Mouse (Mus musculus): ENCODE measurements around the gene Ndst2. TPM values are rescaled to one million over a fixed set of nuclear protein-coding genes. Genes with fewer than 3 reads are reported as not detected.

The Ndst2 gene
- 8.0 and 20.3 TPM in 2 replicates for total RNA-seq (2014; rRNA removed; ENCODE audit: low replicate concordance)
- 7.8 and 8.5 TPM in 2 replicates for polyA plus RNA-seq (2015; fragmentation: Nextera tagmentation; extraction: Ambion mirVana)

DNA sequence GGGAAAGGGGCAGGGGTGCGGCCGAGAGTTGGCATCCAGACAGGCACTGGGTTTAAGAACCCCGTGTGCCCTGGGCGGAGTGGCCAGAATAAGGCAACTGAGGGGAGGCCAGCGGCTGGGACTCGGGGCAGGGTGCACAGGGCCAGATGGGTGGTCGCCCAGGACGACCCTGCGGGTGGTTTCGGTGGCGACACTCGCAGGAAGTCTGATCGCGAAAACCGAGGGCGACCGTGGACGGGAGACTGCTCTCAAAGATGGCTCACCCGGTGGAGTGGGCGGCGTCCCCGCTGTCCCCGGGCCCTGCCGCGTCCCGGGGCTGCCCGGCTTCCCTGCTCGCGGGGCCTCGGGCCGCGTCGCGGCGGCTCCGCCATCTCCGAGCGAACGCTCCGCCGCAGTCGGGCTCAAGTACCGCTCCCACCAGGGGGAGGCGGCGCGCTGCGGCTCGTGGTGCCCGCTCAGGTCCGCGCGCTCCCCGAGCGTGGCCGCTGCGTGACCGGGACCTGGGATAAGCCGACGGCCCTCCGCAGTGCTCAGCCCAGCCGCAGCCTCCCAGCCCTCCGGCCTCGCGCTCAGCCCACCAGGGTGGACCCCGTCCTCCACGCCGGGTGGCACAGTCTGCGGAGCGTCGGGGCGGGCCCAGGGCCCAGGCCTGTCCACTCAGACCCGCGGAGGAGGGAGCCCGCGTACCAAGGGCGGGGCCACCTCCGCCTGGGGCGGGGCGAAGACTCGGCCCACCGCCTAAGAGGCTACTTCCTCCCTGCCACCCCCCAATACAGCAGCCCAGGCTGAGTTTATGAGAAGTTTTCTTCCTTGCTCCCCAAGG lies at the start of gene Ndst2:
Ndst2 (minus strand) TSS at position 611 of the 823 bp plus-strand sequence.
- Histone ChIP-seq H3K27ac (ENCODE audit: low read depth) (peak within 1 kb of the TSS; percentile 98), H3K4me1 (ENCODE audit: control insufficient read depth, insufficient read depth) (peaks cover 20% of the 10 kb centered on the region), H3K4me2 (ENCODE audit: low read depth, low read length) (peak within 1 kb of the TSS; percentile 97), H3K36me3 (replicated peaks; ENCODE audit: control insufficient read depth, insufficient read depth, low read length) (peaks cover 60% of the 10 kb centered on the region), H3K9ac (replicated peaks; ENCODE audit: low read depth, low read length) (peak within 1 kb of the TSS; percentile 96), H3K27me3 (ENCODE audit: control insufficient read depth, insufficient read depth, low read length) (no peaks in the 10 kb centered on the region), H3K4me3 (ENCODE audit: low read depth, low read length) (peak within 1 kb of the TSS; percentile 86), H3K9me3 (replicated peaks; ENCODE audit: control insufficient read depth, low read length) (no peaks in the 10 kb centered on the region)
- under 1% methylated on average over 72 of the region's 81 CpGs for WGBS
- ATAC-seq (ENCODE audit: insufficient read depth, low read depth) (peak; percentile 97), DNase-seq (ENCODE audit: low spot score) (peak; percentile 94)
- TF ChIP-seq EP300 (IDR thresholded peaks at IDR 0.05; ENCODE audit: low read depth) (peak; percentile 74; the same call in 1 of the 2 replicates), CTCF (IDR thresholded peaks at IDR 0.05; ENCODE audit: low read depth) (no peak)

DNA sequence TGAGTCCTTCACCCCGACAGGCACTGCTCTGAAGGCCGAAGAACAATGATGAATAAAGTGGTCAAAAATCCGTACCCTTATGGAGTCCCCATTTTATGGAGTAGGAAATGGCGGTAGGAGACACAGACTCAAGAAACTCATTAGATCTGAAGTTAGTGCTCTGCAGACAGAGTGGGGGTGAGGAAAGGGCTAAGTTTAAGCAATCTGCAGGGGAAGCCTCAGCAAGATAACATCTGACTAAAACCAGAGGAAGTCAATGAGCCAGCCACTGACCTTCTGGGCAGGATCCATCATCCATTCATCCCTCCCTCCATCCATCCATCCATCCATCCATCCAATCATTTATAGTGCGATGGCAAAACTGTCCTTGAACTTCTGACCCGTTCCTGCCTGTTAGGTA lies 49.2 kb upstream of the Ndst2 start:
- Histone ChIP-seq H3K27me3 (ENCODE audit: control insufficient read depth, insufficient read depth, low read length) (no peaks in the 10 kb centered on the region), H3K36me3 (replicated peaks; ENCODE audit: control insufficient read depth, insufficient read depth, low read length) (peaks cover 53% of the 10 kb centered on the region), H3K9me3 (replicated peaks; ENCODE audit: control insufficient read depth, low read length) (no peaks in the 10 kb centered on the region), H3K9ac (replicated peaks; ENCODE audit: low read depth, low read length) (no peak overlapping the region), H3K27ac (ENCODE audit: low read depth) (no peak overlapping the region), H3K4me1 (ENCODE audit: control insufficient read depth, insufficient read depth) (peaks cover 57% of the 10 kb centered on the region), H3K4me3 (ENCODE audit: low read depth, low read length) (no peak overlapping the region), H3K4me2 (ENCODE audit: low read depth, low read length) (no peak overlapping the region)
- 96% methylated on average over 6 of the region's 6 CpGs for WGBS
- ATAC-seq (ENCODE audit: insufficient read depth, low read depth) (no peak), DNase-seq (ENCODE audit: low spot score) (no peak)
- TF ChIP-seq EP300 (IDR thresholded peaks at IDR 0.05; ENCODE audit: low read depth): no peak
- TF ChIP-seq CTCF (IDR thresholded peaks at IDR 0.05; ENCODE audit: low read depth): no peak

DNA sequence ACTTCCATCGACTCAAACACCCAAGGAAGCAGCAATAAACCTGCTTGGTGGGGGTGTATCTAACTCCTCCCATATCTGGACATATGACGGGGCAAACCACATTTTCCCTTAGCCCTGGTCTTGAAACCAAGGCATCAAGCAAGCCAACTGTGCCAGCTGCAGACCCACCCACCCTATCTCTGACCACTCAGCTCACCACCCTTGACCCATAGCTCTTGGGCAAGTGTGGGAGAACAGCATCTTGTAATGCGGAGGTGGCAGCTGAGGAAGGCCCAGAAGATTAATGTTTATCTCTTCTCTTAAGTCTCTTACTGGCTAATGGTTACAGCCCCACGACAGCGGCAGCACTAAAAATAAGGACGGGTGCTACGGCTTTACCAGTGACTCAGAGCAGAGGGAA lies 48.5 kb upstream of the Ndst2 start:
- Histone ChIP-seq H3K4me2 (ENCODE audit: low read depth, low read length) (no peak overlapping the region), H3K9ac (replicated peaks; ENCODE audit: low read depth, low read length) (no peak overlapping the region), H3K4me1 (ENCODE audit: control insufficient read depth, insufficient read depth) (peaks cover 53% of the 10 kb centered on the region), H3K4me3 (ENCODE audit: low read depth, low read length) (no peak overlapping the region), H3K27ac (ENCODE audit: low read depth) (peak overlapping the region; percentile 66), H3K9me3 (replicated peaks; ENCODE audit: control insufficient read depth, low read length) (no peaks in the 10 kb centered on the region), H3K27me3 (ENCODE audit: control insufficient read depth, insufficient read depth, low read length) (no peaks in the 10 kb centered on the region), H3K36me3 (replicated peaks; ENCODE audit: control insufficient read depth, insufficient read depth, low read length) (peaks cover 54% of the 10 kb centered on the region)
- no peak for TF ChIP-seq EP300 (IDR thresholded peaks at IDR 0.05; ENCODE audit: low read depth)
- no peak for TF ChIP-seq CTCF (IDR thresholded peaks at IDR 0.05; ENCODE audit: low read depth)
- WGBS: 59% methylated on average over 7 of the region's 7 CpGs
- DNase-seq (ENCODE audit: low spot score): no peak
- no peak for ATAC-seq (ENCODE audit: insufficient read depth, low read depth)

DNA sequence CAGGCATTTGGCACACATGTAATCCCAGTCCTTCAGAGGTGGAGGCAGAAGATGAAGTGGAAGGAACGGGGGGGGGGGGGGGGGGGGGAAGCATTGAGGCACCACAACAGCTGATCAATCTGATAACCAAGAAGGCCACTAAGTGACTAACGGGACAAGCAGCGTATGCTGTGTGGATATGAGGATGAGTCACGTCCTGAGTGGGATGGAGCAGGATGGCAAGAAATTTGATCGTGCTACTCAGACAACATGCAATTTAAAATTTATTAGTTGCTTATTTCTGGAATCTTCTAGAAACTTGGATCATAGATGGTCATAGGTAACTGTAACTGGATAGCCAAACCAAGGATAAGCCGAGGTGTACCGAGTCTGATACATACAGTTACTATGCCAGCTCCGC lies 45.9 kb upstream of the Ndst2 start:
- no peak overlapping the region for H3K4me3 ChIP-seq (ENCODE audit: low read depth, low read length)
- 75% methylated on average over 8 of the region's 8 CpGs for WGBS
- DNase-seq (ENCODE audit: low spot score) (no peak), ATAC-seq (ENCODE audit: insufficient read depth, low read depth) (no peak)
- H3K27me3 ChIP-seq (ENCODE audit: control insufficient read depth, insufficient read depth, low read length): no peaks in the 10 kb centered on the region
- H3K4me1 ChIP-seq (ENCODE audit: control insufficient read depth, insufficient read depth): peaks cover 32% of the 10 kb centered on the region
- H3K4me2 ChIP-seq (ENCODE audit: low read depth, low read length): no peak overlapping the region
- H3K9ac ChIP-seq (replicated peaks; ENCODE audit: low read depth, low read length): no peak overlapping the region
- no peak overlapping the region for H3K27ac ChIP-seq (ENCODE audit: low read depth)
- no peak for TF ChIP-seq CTCF (IDR thresholded peaks at IDR 0.05; ENCODE audit: low read depth)
- no peak for TF ChIP-seq EP300 (IDR thresholded peaks at IDR 0.05; ENCODE audit: low read depth)
- H3K36me3 ChIP-seq (replicated peaks; ENCODE audit: control insufficient read depth, insufficient read depth, low read length): peaks cover 64% of the 10 kb centered on the region
- no peaks in the 10 kb centered on the region for H3K9me3 ChIP-seq (replicated peaks; ENCODE audit: control insufficient read depth, low read length)

DNA sequence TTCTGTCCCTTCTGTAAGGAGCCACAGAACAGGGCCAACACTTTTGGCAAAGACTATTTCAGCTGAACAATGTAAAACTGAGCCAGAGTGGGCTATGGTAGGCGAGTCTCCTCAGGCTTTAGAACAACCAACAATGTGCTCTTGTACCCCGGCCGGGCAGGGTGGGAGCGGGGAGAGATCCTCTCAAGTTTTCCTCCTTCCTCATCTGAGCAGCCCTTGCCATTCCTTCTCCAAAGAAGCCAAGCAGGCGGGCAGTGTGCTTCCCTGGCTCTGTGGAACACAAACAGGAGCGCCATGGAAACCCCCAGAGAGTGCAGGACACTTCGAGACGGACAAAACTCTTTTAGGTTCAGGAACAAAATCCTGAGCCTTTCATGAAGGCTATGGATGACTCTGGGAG lies 44.1 kb upstream of the Ndst2 start:
- no peak for ATAC-seq (ENCODE audit: insufficient read depth, low read depth)
- DNase-seq (ENCODE audit: low spot score): no peak
- Histone ChIP-seq H3K4me2 (ENCODE audit: low read depth, low read length) (no peak overlapping the region), H3K9ac (replicated peaks; ENCODE audit: low read depth, low read length) (no peak overlapping the region), H3K27ac (ENCODE audit: low read depth) (no peak overlapping the region), H3K9me3 (replicated peaks; ENCODE audit: control insufficient read depth, low read length) (no peaks in the 10 kb centered on the region), H3K4me3 (ENCODE audit: low read depth, low read length) (no peak overlapping the region), H3K27me3 (ENCODE audit: control insufficient read depth, insufficient read depth, low read length) (no peaks in the 10 kb centered on the region), H3K4me1 (ENCODE audit: control insufficient read depth, insufficient read depth) (peaks cover 27% of the 10 kb centered on the region), H3K36me3 (replicated peaks; ENCODE audit: control insufficient read depth, insufficient read depth, low read length) (peaks cover 54% of the 10 kb centered on the region)
- TF ChIP-seq EP300 (IDR thresholded peaks at IDR 0.05; ENCODE audit: low read depth) (no peak), CTCF (IDR thresholded peaks at IDR 0.05; ENCODE audit: low read depth) (no peak)
- WGBS: 86% methylated on average over 8 of the region's 8 CpGs
